Mouse (Mus musculus): ENCODE data around the gene Bicra. TPM values are rescaled to one million over a fixed set of nuclear protein-coding genes. Genes with fewer than 3 reads are reported as not detected.

Gene Bicra
- total and polyA plus RNA-seq, 2 experiments from 2014 or later: 4.1 to 7.0 TPM

GRCm38 (mm10) chr7:16056459-16057135, 8.9 kb upstream of the Bicra start:
- no peak overlapping the region for H3K27ac ChIP-seq (ENCODE audit: low read depth, low read length)
- no peak for ATAC-seq (ENCODE audit: low FRiP score)
- no peaks in the 10 kb centered on the region for H3K36me3 ChIP-seq (ENCODE audit: insufficient read depth, low read length)
- no peaks in the 10 kb centered on the region for H3K4me1 ChIP-seq (ENCODE audit: insufficient read depth, low read length)
- H3K9me3 ChIP-seq (ENCODE audit: low read length): peaks cover 4% of the 10 kb centered on the region; the same call in 1 of the 2 replicates
- H3K4me2 ChIP-seq (ENCODE audit: low read depth, low read length, poor library complexity, severe bottlenecking): no peak overlapping the region
- TF ChIP-seq CTCF (IDR thresholded peaks at IDR 0.05): peak; percentile 68
- no peak overlapping the region for H3K4me3 ChIP-seq (ENCODE audit: low read depth, low read length)
- WGBS: 27% methylated on average over 5 of the region's 5 CpGs
- no peak overlapping the region for H3K9ac ChIP-seq (replicated peaks; ENCODE audit: low read length, poor library complexity, severe bottlenecking)
- DNase-seq (ENCODE audit: low spot score): peak; percentile 47
- H3K27me3 ChIP-seq (ENCODE audit: insufficient read depth, low read length): no peaks in the 10 kb centered on the region; the same call in 1 of the 2 replicates

DNA sequence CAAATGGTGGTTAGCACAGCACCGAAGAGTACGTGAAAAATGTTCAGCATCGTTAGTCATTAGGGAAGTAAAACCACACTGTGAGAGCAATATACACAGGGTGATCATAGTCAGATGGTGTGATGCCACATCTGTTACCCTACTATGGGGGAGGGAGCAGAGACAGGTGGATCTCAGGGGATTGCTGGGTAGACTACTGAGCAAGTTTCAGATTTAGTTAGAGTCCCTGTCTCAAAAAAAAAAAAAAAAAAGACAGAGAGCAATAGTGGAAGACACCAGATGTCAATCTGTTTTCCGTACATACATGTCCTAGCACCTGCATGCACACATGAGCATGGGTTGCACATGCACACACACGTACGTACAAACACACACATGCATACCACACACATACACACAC, 7.9 kb upstream of the Bicra start:
- Histone ChIP-seq H3K27me3 (ENCODE audit: insufficient read depth, low read length) (no peaks in the 10 kb centered on the region), H3K27ac (ENCODE audit: low read depth, low read length) (no peak overlapping the region), H3K4me3 (ENCODE audit: low read depth, low read length) (no peak overlapping the region), H3K9ac (replicated peaks; ENCODE audit: low read length, poor library complexity, severe bottlenecking) (no peak overlapping the region), H3K4me1 (ENCODE audit: insufficient read depth, low read length) (no peaks in the 10 kb centered on the region), H3K36me3 (ENCODE audit: insufficient read depth, low read length) (no peaks in the 10 kb centered on the region), H3K4me2 (ENCODE audit: low read depth, low read length, poor library complexity, severe bottlenecking) (no peak overlapping the region), H3K9me3 (ENCODE audit: low read length) (no peaks in the 10 kb centered on the region)
- TF ChIP-seq CTCF (IDR thresholded peaks at IDR 0.05): no peak
- no peak for DNase-seq (ENCODE audit: low spot score)
- 88% methylated on average over 6 of the region's 6 CpGs for WGBS
- ATAC-seq (ENCODE audit: low FRiP score): no peak

GRCm38 (mm10) chr7:16054966-16055365, 7.2 kb upstream of the Bicra start:
- ATAC-seq (ENCODE audit: low FRiP score) (no peak), DNase-seq (ENCODE audit: low spot score) (no peak)
- no peak overlapping the region for H3K4me2 ChIP-seq (ENCODE audit: low read depth, low read length, poor library complexity, severe bottlenecking)
- no peak overlapping the region for H3K9ac ChIP-seq (replicated peaks; ENCODE audit: low read length, poor library complexity, severe bottlenecking)
- peak; percentile 1; the same call in 1 of the 2 replicates for TF ChIP-seq CTCF (IDR thresholded peaks at IDR 0.05)
- no peak overlapping the region for H3K27ac ChIP-seq (ENCODE audit: low read depth, low read length)
- H3K4me1 ChIP-seq (ENCODE audit: insufficient read depth, low read length): peaks cover 3% of the 10 kb centered on the region; the same call in 1 of the 2 replicates
- no peaks in the 10 kb centered on the region for H3K27me3 ChIP-seq (ENCODE audit: insufficient read depth, low read length)
- 61% methylated on average over 4 of the region's 4 CpGs for WGBS
- no peak overlapping the region for H3K4me3 ChIP-seq (ENCODE audit: low read depth, low read length)
- H3K9me3 ChIP-seq (ENCODE audit: low read length): no peaks in the 10 kb centered on the region
- no peaks in the 10 kb centered on the region for H3K36me3 ChIP-seq (ENCODE audit: insufficient read depth, low read length)

DNA sequence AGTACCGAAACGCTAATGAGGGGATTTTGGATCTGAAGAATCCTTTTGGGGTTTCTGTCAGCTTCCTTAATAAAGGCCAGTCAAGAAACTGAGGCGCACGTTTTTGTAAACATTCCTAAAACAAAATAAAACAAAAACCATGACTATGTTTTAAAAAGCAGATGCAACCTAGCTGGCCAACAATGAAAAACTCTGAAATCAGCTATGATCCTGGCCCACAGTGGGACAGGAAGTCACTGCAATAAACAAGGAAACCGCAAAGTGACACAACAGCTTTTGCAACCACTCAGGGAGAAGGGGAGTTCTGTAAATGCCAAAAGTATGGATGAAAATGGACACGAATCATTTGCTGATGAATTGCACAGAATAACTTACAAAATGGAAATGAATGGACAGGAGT, 5.4 kb upstream of the Bicra start:
- TF ChIP-seq CTCF (IDR thresholded peaks at IDR 0.05): no peak
- no peaks in the 10 kb centered on the region for H3K9me3 ChIP-seq (ENCODE audit: low read length)
- H3K4me3 ChIP-seq (ENCODE audit: low read depth, low read length): peak overlapping the region; percentile 43
- H3K4me1 ChIP-seq (ENCODE audit: insufficient read depth, low read length): peaks cover 10% of the 10 kb centered on the region; the same call in 1 of the 2 replicates
- H3K4me2 ChIP-seq (ENCODE audit: low read depth, low read length, poor library complexity, severe bottlenecking): peak overlapping the region; percentile 57
- WGBS: 11% methylated on average over 6 of the region's 6 CpGs
- no peak overlapping the region for H3K27ac ChIP-seq (ENCODE audit: low read depth, low read length)
- H3K36me3 ChIP-seq (ENCODE audit: insufficient read depth, low read length): no peaks in the 10 kb centered on the region
- H3K9ac ChIP-seq (replicated peaks; ENCODE audit: low read length, poor library complexity, severe bottlenecking): no peak overlapping the region
- H3K27me3 ChIP-seq (ENCODE audit: insufficient read depth, low read length): no peaks in the 10 kb centered on the region
- DNase-seq (ENCODE audit: low spot score): no peak
- ATAC-seq (ENCODE audit: low FRiP score): no peak

GRCm38 (mm10) chr7:16052684-16053083, 5.0 kb upstream of the Bicra start:
- H3K27me3 ChIP-seq (ENCODE audit: insufficient read depth, low read length): no peaks in the 10 kb centered on the region
- DNase-seq (ENCODE audit: low spot score) (peak; percentile 99), ATAC-seq (ENCODE audit: low FRiP score) (peak; percentile 88)
- H3K4me1 ChIP-seq (ENCODE audit: insufficient read depth, low read length): peaks cover 10% of the 10 kb centered on the region; the same call in 1 of the 2 replicates
- H3K27ac ChIP-seq (ENCODE audit: low read depth, low read length): peak overlapping the region; percentile 75
- WGBS: 0% methylated on average over 24 of the region's 24 CpGs
- peak overlapping the region; percentile 54 for H3K9ac ChIP-seq (replicated peaks; ENCODE audit: low read length, poor library complexity, severe bottlenecking)
- H3K4me2 ChIP-seq (ENCODE audit: low read depth, low read length, poor library complexity, severe bottlenecking): peak overlapping the region; percentile 57
- no peaks in the 10 kb centered on the region for H3K36me3 ChIP-seq (ENCODE audit: insufficient read depth, low read length)
- H3K9me3 ChIP-seq (ENCODE audit: low read length): no peaks in the 10 kb centered on the region
- H3K4me3 ChIP-seq (ENCODE audit: low read depth, low read length): peak overlapping the region; percentile 43
- 0 out of 2 replicates have a peak, but pooled peaks have one; percentile 1 for TF ChIP-seq CTCF (IDR thresholded peaks at IDR 0.05)

DNA sequence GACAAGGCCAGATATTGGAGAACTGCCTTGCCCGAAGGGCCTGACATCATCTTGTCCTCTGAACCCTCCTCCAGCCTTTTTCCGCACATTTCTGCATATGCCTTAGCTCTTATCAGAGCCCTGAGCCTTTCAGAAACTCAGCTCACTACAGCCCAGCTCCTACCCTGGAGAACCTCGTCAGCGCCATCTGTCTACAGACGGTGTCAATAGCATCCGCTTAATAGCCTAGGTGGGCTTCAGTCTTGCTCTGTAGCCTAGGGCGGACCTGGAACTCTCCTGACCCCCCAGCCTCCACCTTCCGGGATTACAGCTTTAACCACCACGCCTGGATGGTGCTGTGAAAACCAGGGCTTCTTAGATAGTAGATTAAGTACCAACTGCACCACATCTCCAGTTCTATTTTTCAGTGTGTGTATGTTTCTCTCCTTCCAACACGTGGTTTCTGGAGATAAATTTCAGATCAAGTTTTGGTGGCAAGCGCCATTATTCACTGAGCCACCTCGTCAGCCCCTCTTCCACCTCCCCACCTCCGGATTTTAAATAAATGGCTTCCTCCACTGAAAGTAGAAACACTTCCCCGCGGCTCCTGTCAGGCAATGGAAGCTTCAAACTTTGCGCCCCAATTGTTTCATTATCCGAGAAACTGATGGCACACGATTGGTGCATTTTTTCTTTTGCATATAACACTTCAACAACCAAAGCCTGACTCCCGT, 4.3 kb upstream of the Bicra start:
- WGBS: 5% methylated on average over 19 of the region's 19 CpGs
- DNase-seq (ENCODE audit: low spot score): peak; percentile 80

More for the DNA sequence above, 4.3 kb upstream of the Bicra start:
- TF ChIP-seq CTCF (IDR thresholded peaks at IDR 0.05): peak; percentile 80
- H3K9me3 ChIP-seq (ENCODE audit: low read length): no peaks in the 10 kb centered on the region
- H3K4me1 ChIP-seq (ENCODE audit: insufficient read depth, low read length): peaks cover 10% of the 10 kb centered on the region; the same call in 1 of the 2 replicates
- peak overlapping the region; percentile 57 for H3K4me2 ChIP-seq (ENCODE audit: low read depth, low read length, poor library complexity, severe bottlenecking)
- H3K27ac ChIP-seq (ENCODE audit: low read depth, low read length): peak overlapping the region; percentile 75
- H3K4me3 ChIP-seq (ENCODE audit: low read depth, low read length): peak overlapping the region; percentile 43
- peak overlapping the region; percentile 54; the same call in 1 of the 2 replicates for H3K9ac ChIP-seq (replicated peaks; ENCODE audit: low read length, poor library complexity, severe bottlenecking)
- no peaks in the 10 kb centered on the region for H3K36me3 ChIP-seq (ENCODE audit: insufficient read depth, low read length)
- no peak for ATAC-seq (ENCODE audit: low FRiP score)
- no peaks in the 10 kb centered on the region for H3K27me3 ChIP-seq (ENCODE audit: insufficient read depth, low read length)

All from midbrain, postnatal 0 days (tissue).